Mouse (Mus musculus): ENCODE measurements at regions not wholly inside any gene's neighbourhood (a gene's known extent, or its start where the extent isn't known, plus 50 kb on each side); places are given as distances from the start of the nearest gene placed in this dataset.

DNA sequence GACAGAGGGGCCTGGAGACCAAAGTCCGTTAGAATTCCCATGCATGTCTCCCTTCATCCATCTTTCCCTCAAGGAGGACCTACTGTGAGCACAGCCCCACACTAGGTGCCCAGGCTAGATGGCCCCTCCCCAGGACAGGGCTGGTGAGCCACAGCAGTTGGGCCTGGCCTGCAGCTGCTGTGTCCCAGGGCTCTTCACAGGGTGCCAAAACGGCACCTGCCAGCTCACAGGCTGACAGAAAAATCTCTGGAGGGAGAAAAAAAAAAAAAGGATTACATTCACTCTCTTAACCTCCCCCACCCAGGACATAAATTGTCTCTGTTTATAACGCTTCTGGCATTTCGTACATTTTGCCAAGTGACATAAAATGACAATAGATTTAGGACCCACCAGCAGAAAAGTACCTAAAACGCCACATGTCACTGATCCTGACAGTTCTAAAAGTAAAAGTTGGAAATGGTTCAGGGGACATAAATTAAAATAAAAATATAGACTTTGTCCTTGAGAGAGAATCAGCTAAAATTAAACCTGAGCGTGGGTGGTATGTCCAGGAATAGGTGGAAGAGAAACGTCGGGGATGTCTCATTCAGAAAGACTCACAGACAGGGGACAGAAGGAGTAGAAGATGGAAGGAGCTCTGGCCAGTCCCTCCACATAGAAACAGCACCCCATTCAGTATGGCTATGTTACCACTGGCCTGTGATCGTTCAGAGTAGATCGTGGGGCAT is 212.5 kb downstream of the Cryba4 start:
- TF ChIP-seq EP300 (optimal IDR thresholded peaks at IDR 0.05) (no peak), CTCF (IDR thresholded peaks at IDR 0.05; ENCODE audit: low read depth) (no peak)
- ATAC-seq (ENCODE audit: low FRiP score, low TSS enrichment), result no peak
- H3K9ac ChIP-seq (ENCODE audit: low read length), result no peak overlapping the region
- H3K36me3 ChIP-seq (ENCODE audit: control insufficient read depth, insufficient read depth, low read length), result no peaks in the 10 kb centered on the region
- no peaks in the 10 kb centered on the region; the same call in 1 of the 2 replicates for H3K4me1 ChIP-seq (replicated peaks; ENCODE audit: control insufficient read depth, insufficient read depth)
- no peaks in the 10 kb centered on the region for H3K27me3 ChIP-seq (ENCODE audit: control insufficient read depth, insufficient read depth, low read length)
- H3K9me3 ChIP-seq (ENCODE audit: control insufficient read depth, low read length), result no peaks in the 10 kb centered on the region
- 49% methylated on average over 10 of the region's 10 CpGs for WGBS
- no peak overlapping the region for H3K4me2 ChIP-seq (replicated peaks; ENCODE audit: low read depth)
- H3K27ac ChIP-seq (replicated peaks), result no peak overlapping the region
- DNase-seq (ENCODE audit: low spot score), result no peak
- H3K4me3 ChIP-seq (ENCODE audit: low read depth, low read length), result no peak overlapping the region

DNA sequence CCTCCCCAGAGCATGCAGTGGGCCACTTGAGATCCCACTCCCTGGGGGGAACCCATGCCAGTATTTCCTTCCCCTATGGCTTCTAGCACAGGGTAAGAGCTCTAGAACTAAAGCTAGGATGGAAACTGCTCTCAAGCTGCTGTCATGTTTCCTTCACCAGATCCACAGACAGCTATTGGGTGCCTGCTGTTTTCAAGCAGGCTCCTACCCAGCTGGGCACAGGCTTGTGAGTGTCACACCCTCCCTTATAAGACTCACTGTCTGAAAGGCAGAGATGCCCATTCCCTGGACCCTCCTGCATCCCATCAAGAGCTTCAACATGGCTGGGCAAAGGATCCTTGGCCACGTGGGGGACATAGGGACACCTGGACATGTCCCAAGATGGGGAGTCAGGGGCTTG is 211.6 kb downstream of the Cryba4 start:
- H3K4me2 ChIP-seq (replicated peaks; ENCODE audit: low read depth), result no peak overlapping the region
- TF ChIP-seq CTCF (IDR thresholded peaks at IDR 0.05; ENCODE audit: low read depth) (no peak), EP300 (optimal IDR thresholded peaks at IDR 0.05) (no peak)
- 30% methylated on average over 1 of the region's 1 CpGs for WGBS
- H3K36me3 ChIP-seq (ENCODE audit: control insufficient read depth, insufficient read depth, low read length), result no peaks in the 10 kb centered on the region
- no peak for ATAC-seq (ENCODE audit: low FRiP score, low TSS enrichment)
- H3K4me3 ChIP-seq (ENCODE audit: low read depth, low read length), result no peak overlapping the region
- no peak overlapping the region for H3K27ac ChIP-seq (replicated peaks)
- no peaks in the 10 kb centered on the region; the same call in 1 of the 2 replicates for H3K4me1 ChIP-seq (replicated peaks; ENCODE audit: control insufficient read depth, insufficient read depth)
- no peak overlapping the region for H3K9ac ChIP-seq (ENCODE audit: low read length)
- no peak for DNase-seq (ENCODE audit: low spot score)
- H3K9me3 ChIP-seq (ENCODE audit: control insufficient read depth, low read length), result no peaks in the 10 kb centered on the region
- no peaks in the 10 kb centered on the region for H3K27me3 ChIP-seq (ENCODE audit: control insufficient read depth, insufficient read depth, low read length)

DNA sequence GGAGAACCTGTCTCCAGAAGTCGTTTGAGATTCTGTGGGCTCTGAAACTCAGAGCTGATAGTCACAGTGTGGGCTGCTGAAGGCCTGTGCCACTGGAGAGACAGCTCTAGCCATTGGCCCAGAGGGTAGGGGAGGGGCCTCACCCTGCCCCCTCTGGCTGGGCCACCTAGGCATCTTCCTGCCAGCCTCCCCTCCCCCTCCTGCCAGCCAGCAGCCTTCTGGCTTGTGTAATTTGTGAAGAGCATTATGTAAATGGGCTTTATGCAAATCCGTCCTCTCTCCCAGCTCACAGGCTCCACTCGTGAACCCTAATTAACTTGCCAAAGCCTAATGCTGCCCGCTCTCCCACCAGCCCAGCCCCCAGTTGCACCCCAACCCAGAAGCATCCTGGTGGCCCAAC is 211.0 kb downstream of the Cryba4 start:
- ATAC-seq (ENCODE audit: low FRiP score, low TSS enrichment) (no peak), DNase-seq (ENCODE audit: low spot score) (no peak)
- Histone ChIP-seq H3K36me3 (ENCODE audit: control insufficient read depth, insufficient read depth, low read length) (no peaks in the 10 kb centered on the region), H3K4me2 (replicated peaks; ENCODE audit: low read depth) (no peak overlapping the region), H3K4me1 (replicated peaks; ENCODE audit: control insufficient read depth, insufficient read depth) (no peaks in the 10 kb centered on the region; the same call in 1 of the 2 replicates), H3K9ac (ENCODE audit: low read length) (no peak overlapping the region), H3K27me3 (ENCODE audit: control insufficient read depth, insufficient read depth, low read length) (no peaks in the 10 kb centered on the region), H3K9me3 (ENCODE audit: control insufficient read depth, low read length) (no peaks in the 10 kb centered on the region), H3K27ac (replicated peaks) (no peak overlapping the region), H3K4me3 (ENCODE audit: low read depth, low read length) (no peak overlapping the region)
- WGBS, result 54% methylated on average over 4 of the region's 4 CpGs
- no peak for TF ChIP-seq EP300 (optimal IDR thresholded peaks at IDR 0.05)
- TF ChIP-seq CTCF (IDR thresholded peaks at IDR 0.05; ENCODE audit: low read depth), result no peak

DNA sequence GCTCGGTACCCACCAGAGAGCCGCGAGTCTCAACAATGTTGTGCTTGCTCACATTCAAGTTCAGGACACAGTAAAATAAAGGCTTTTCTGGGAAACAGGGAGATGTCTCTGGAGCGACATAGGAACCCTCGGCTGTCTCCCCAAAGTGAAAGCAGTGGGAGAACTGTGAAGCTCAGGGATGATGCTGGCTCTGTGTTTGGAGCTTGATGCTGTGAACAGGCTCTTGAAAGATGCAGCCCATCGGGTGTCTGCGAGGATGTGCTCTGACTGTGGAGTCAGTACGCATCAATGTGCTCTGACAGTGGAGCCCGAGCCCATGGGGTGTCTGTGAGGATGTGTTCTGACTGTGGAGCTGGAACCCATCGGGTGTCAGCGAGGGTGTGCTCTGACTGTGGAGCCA is 210.1 kb downstream of the Cryba4 start:
- 80% methylated on average over 11 of the region's 11 CpGs for WGBS

DNA sequence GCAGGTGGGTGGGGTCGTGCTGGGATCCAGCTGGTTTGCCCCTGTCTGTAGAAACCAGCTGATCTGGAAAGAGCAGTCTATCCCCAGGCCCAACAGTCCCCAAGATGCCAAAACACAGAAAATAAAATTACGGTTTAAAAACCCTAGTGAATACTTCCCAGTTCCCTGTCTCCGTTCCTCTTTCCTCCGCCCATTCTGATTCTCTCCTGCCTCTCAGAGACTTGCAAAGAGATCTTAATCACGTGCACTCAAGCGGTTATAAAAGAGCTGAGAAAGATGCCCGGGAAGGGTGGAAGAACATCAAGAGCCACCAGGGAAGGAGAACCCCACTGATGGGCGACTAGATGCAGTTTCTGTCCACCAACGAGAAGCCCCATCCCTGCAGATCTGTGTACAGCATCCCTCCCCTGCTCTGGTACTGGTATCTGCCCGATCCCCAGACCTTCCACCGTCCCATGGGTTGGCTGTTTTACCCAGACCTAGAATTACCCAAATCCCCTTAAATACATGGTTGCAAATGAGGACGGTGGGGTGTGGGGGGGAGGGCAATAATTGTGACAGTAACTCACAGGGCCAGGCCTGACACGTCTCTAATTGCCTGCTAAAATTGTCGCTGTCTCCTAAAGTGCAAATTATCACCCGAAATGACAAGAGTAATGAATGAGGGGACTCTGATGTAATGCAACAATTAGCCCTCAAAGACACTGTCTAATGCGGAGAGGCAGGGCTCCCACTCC is 202.1 kb downstream of the Cryba4 start:
- Histone ChIP-seq H3K27me3 (ENCODE audit: control insufficient read depth, insufficient read depth, low read length) (no peaks in the 10 kb centered on the region), H3K4me2 (replicated peaks; ENCODE audit: low read depth) (no peak overlapping the region), H3K9ac (ENCODE audit: low read length) (no peak overlapping the region), H3K4me1 (replicated peaks; ENCODE audit: control insufficient read depth, insufficient read depth) (no peaks in the 10 kb centered on the region), H3K9me3 (ENCODE audit: control insufficient read depth, low read length) (no peaks in the 10 kb centered on the region), H3K36me3 (ENCODE audit: control insufficient read depth, insufficient read depth, low read length) (no peaks in the 10 kb centered on the region), H3K27ac (replicated peaks) (no peak overlapping the region), H3K4me3 (ENCODE audit: low read depth, low read length) (no peak overlapping the region)
- no peak for ATAC-seq (ENCODE audit: low FRiP score, low TSS enrichment)
- 36% methylated on average over 16 of the region's 16 CpGs for WGBS
- DNase-seq (ENCODE audit: low spot score), result no peak
- no peak for TF ChIP-seq CTCF (IDR thresholded peaks at IDR 0.05; ENCODE audit: low read depth)
- no peak for TF ChIP-seq EP300 (optimal IDR thresholded peaks at IDR 0.05)

More for the DNA sequence above, 210.1 kb downstream of the Cryba4 start:
- ATAC-seq (ENCODE audit: low FRiP score, low TSS enrichment) (no peak), DNase-seq (ENCODE audit: low spot score) (no peak)
- Histone ChIP-seq H3K9me3 (ENCODE audit: control insufficient read depth, low read length) (no peaks in the 10 kb centered on the region), H3K4me2 (replicated peaks; ENCODE audit: low read depth) (no peak overlapping the region), H3K4me3 (ENCODE audit: low read depth, low read length) (no peak overlapping the region), H3K27ac (replicated peaks) (no peak overlapping the region), H3K4me1 (replicated peaks; ENCODE audit: control insufficient read depth, insufficient read depth) (no peaks in the 10 kb centered on the region), H3K9ac (ENCODE audit: low read length) (no peak overlapping the region), H3K36me3 (ENCODE audit: control insufficient read depth, insufficient read depth, low read length) (no peaks in the 10 kb centered on the region), H3K27me3 (ENCODE audit: control insufficient read depth, insufficient read depth, low read length) (no peaks in the 10 kb centered on the region)
- TF ChIP-seq EP300 (optimal IDR thresholded peaks at IDR 0.05), result no peak
- TF ChIP-seq CTCF (IDR thresholded peaks at IDR 0.05; ENCODE audit: low read depth), result no peak

DNA sequence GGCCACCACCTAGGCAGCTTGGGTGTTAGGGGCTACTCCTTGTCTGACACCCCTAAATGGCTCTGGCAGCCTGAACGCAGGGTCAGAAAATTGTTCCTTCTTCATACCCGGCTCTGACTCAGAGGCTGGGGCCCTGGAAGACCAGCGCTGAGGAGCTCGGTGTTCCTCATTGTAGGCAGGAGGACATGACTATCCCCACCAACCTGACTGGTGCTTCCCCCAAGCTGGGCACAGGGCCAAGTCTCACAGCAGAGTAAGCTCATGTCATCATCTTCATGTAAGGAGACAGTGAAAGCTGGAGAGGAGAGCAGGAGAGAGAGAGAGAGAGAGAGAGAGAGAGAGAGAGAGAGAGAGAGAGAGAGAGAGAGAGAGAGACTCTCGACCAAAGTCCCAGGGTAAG is 201.4 kb downstream of the Cryba4 start:
- H3K4me3 ChIP-seq (ENCODE audit: low read depth, low read length), result no peak overlapping the region
- 33% methylated on average over 5 of the region's 5 CpGs for WGBS
- no peak overlapping the region for H3K9ac ChIP-seq (ENCODE audit: low read length)
- H3K27ac ChIP-seq (replicated peaks), result no peak overlapping the region
- TF ChIP-seq CTCF (IDR thresholded peaks at IDR 0.05; ENCODE audit: low read depth), result no peak
- no peak for TF ChIP-seq EP300 (optimal IDR thresholded peaks at IDR 0.05)
- no peaks in the 10 kb centered on the region for H3K9me3 ChIP-seq (ENCODE audit: control insufficient read depth, low read length)
- no peak for DNase-seq (ENCODE audit: low spot score)
- no peaks in the 10 kb centered on the region for H3K36me3 ChIP-seq (ENCODE audit: control insufficient read depth, insufficient read depth, low read length)
- no peak for ATAC-seq (ENCODE audit: low FRiP score, low TSS enrichment)
- no peak overlapping the region for H3K4me2 ChIP-seq (replicated peaks; ENCODE audit: low read depth)
- H3K4me1 ChIP-seq (replicated peaks; ENCODE audit: control insufficient read depth, insufficient read depth), result no peaks in the 10 kb centered on the region
- H3K27me3 ChIP-seq (ENCODE audit: control insufficient read depth, insufficient read depth, low read length), result no peaks in the 10 kb centered on the region

Measured in stomach, postnatal 0 days (tissue).